Mouse (Mus musculus): ENCODE results near the gene Med12l.

DNA sequence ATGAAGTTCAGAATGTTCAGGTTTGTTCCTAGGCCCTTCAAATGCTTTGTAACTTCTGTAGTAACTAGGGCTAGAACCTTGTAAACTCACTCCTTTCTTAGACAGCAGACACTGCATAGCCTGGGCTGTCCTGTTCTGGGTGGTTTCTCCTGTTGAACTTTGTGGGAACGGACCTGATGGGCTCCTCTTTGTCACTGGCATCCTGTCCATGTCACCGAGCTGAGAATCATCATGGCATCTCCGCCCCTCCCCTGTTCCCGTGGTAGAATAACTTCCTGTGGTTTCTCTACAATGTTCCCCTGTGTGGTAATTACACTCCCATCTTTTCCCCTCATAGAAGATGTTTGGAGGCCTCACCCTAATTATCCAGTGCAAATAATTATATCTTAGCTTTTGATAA lies 200.3 kb downstream of the Med12l start:
- TF ChIP-seq GATA1 (IDR thresholded peaks at IDR 0.05; ENCODE audit: borderline replicate concordance, low read length) (no peak), FLI1 (IDR thresholded peaks at IDR 0.05; ENCODE audit: low read length) (no peak)
